Mouse (Mus musculus) embryonic facial prominence, embryonic 14.5 days (tissue): ENCODE results near the gene Mogs. TPM values are rescaled to one million over a fixed set of nuclear protein-coding genes. Genes with fewer than 3 reads are reported as not detected.

ENCODE experiments used
- ATAC-seq: fragments of 200-750 bp; cut with Nextera tagmentation; 2 replicates; pipeline ENCODE4 v1.8.0; 2017; ENCODE audit warnings: low read depth, moderate number of reproducible peaks, moderate TSS enrichment
- DNase-seq: peaks from one replicate; pipeline ENCODE4 v3.0.0-alpha.2; 2015; ENCODE audit warnings: low spot score
- H3K27ac ChIP-seq: fragments of 300-500 bp; sonication (generic); replicated peaks from 2 replicates; pipeline ENCODE4 v1.5.1; 2014; ENCODE audit warnings: low read depth, mild to moderate bottlenecking, low read length, moderate library complexity
- H3K27me3 ChIP-seq: fragments of 300-500 bp; sonication (generic); replicated peaks from 2 replicates; pipeline ENCODE4 v1.6.1; 2014; ENCODE audit warnings: low read length; ENCODE audit not compliant: control insufficient read depth, insufficient read depth
- H3K36me3 ChIP-seq: fragments of 300-500 bp; sonication (generic); 2 replicates; pipeline ENCODE4 v1.6.1; 2014; ENCODE audit warnings: low read length, mixed read lengths; ENCODE audit not compliant: control insufficient read depth, insufficient read depth
- H3K4me1 ChIP-seq: fragments of 300-500 bp; sonication (generic); 2 replicates; pipeline ENCODE4 v1.6.1; 2014; ENCODE audit warnings: antibody characterized with exemption, low read length; ENCODE audit not compliant: control insufficient read depth, insufficient read depth
- H3K4me2 ChIP-seq: fragments of 300-500 bp; sonication (generic); 2 replicates; pipeline ENCODE4 v1.6.1; 2014; ENCODE audit warnings: low read depth, mild to moderate bottlenecking, low read length, moderate library complexity, mixed read lengths
- H3K4me3 ChIP-seq: fragments of 300-500 bp; sonication (generic); 2 replicates; pipeline ENCODE4 v1.5.1; 2014; ENCODE audit warnings: low read depth, mild to moderate bottlenecking, low read length
- H3K9ac ChIP-seq: fragments of 300-500 bp; sonication (generic); 2 replicates; pipeline ENCODE4 v1.6.1; 2014; ENCODE audit warnings: low read depth, mild to moderate bottlenecking, low read length, moderate library complexity, mixed read lengths
- H3K9me3 ChIP-seq: fragments of 300-500 bp; sonication (generic); 2 replicates; pipeline ENCODE4 v1.6.1; 2016; ENCODE audit warnings: low read length; ENCODE audit not compliant: control insufficient read depth
- WGBS: fragments of 180-500 bp; shearing (Covaris S2); extraction: QIAGEN DNeasy Blood & Tissue Kit; methylation state at CpG from one replicate; pipeline ENCODE4 v1.1.7; 2014; 5-methylcytosine and 5-hydroxymethylcytosine counted together
- polyA plus RNA-seq: library from polyadenylated mRNA; unstranded; fragments of >200 nt; fragmentation: Nextera tagmentation; extraction: Ambion mirVana; gene quantifications from 2 replicates; pipeline ENCODE4 v1.2.1, GENCODE M21; 2014

Gene Mogs
- polyA plus RNA-seq, 1 experiment from 2014 or later = 49.3 TPM

- Histone ChIP-seq H3K9me3 (no peaks in the 10 kb centered on the region), H3K27ac (no peak overlapping the region), H3K4me1 (peaks cover 12% of the 10 kb centered on the region), H3K9ac (no peak overlapping the region), H3K4me2 (no peak overlapping the region), H3K36me3 (0 out of 2 replicates have a peak, but pooled peaks cover 3% of the 10 kb centered on the region), H3K4me3 (no peak overlapping the region), H3K27me3 (0 out of 2 replicates have a peak, but pooled peaks cover 5% of the 10 kb centered on the region)
- DNase-seq = no peak
- ATAC-seq = no peak
- WGBS = 67% methylated on average over 4 of the region's 4 CpGs
Observed at GRCm38 (mm10) chr6:83104158-83104557, 11.1 kb upstream of the Mogs start.

DNA sequence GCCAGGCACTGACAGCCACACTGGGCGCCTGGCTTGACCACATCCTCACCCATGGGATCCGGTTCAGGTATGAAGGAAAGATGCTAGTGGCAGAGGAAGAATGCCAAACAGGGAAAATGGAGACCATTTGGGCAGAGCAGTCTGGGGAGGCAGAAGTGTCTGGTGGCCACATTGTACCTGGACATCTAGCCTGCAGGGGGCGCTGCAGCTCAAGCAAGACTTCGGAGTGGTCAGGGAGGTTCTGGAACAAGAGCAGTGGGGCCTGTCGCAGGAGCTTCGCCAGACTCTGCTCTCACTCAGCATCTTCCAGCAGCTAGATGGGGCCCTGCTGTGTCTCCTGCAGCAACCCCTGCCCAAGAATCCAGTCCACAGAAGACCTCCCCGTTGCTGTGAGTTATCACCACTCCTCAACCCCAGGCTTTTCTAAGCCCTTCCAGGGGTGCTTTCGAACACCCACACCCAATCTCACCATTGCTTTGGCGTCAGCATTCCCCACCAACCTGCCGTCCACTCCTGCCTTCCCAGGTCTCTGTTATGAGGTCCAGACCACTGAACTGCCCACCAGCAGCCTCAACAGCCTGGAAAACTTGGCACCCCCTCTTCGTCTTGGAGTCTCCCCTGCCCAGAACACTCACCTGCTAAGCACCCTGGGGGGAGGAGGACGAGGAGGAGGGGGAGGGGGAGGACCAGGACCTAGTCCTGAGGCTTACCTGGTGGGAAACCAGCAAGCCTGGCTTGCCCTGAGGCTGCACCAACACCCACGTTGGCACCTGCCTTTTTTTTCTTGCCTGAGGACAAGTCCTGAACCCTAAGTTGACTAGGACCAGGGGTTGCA is 7.5 kb upstream of the Mogs start:
- Histone ChIP-seq H3K4me2 (peak overlapping the region; percentile 90), H3K36me3 (peaks cover 7% of the 10 kb centered on the region; the same call in 1 of the 2 replicates), H3K9ac (peak overlapping the region; percentile 86), H3K27me3 (no peaks in the 10 kb centered on the region), H3K27ac (peak overlapping the region; percentile 67; the same call in 1 of the 2 replicates), H3K4me1 (peaks cover 16% of the 10 kb centered on the region), H3K9me3 (no peaks in the 10 kb centered on the region), H3K4me3 (peak overlapping the region; percentile 91)
- peak; percentile 48 for ATAC-seq
- DNase-seq = peak; percentile 75
- 35% methylated on average over 12 of the region's 13 CpGs for WGBS

- Histone ChIP-seq H3K9ac (peak within 1 kb of the TSS; percentile 86), H3K4me1 (peaks cover 13% of the 10 kb centered on the region), H3K27ac (peak within 1 kb of the TSS; percentile 67), H3K4me2 (peak within 1 kb of the TSS; percentile 90), H3K9me3 (no peaks in the 10 kb centered on the region), H3K27me3 (no peaks in the 10 kb centered on the region), H3K36me3 (peaks cover 7% of the 10 kb centered on the region; the same call in 1 of the 2 replicates), H3K4me3 (peak within 1 kb of the TSS; percentile 91)
- ATAC-seq (peak; percentile 92), DNase-seq (peak; percentile 84)
- 0% methylated on average over 65 of the region's 76 CpGs for WGBS
Observed at GRCm38 (mm10) chr6:83108762-83109668, 6.3 kb upstream of the Mogs start, which contains the start of gene Mrpl53. Mrpl53 (plus strand) TSS chr6:83109040.

DNA sequence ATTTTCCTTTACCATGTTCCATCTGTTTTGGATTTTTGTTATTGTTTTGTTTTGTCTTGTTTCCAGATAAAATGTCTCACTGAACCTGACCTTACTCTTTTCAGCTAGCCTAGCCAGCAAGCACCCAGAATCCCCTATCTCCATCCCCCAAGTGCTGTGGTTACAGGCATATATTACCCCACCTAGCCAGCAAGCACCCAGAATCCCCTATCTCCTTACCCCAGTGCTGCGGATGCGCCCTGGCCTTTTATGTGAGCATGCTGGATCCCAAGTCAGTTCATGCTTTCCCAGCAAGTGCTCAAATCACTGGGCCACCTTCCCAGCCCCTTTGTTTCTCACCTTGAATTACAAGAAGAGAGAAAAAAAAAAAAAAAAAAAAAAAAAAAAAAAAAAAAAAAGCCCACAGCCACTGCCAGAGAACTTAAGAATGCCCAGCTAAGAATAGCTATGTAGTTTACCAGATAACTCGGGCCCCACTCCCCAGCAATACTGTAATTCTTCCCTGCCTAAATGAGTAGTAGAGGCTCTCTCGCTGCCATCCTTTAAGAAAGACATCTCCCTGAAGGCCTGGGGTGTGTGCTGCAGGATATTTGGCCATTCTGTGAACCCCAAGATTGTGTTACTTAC is 3.7 kb upstream of the Mogs start:
- no peak for ATAC-seq
- Histone ChIP-seq H3K27me3 (no peaks in the 10 kb centered on the region), H3K27ac (no peak overlapping the region), H3K9ac (no peak overlapping the region), H3K36me3 (peaks cover 4% of the 10 kb centered on the region; the same call in 1 of the 2 replicates), H3K4me1 (peaks cover 19% of the 10 kb centered on the region), H3K4me2 (no peak overlapping the region), H3K4me3 (no peak overlapping the region), H3K9me3 (no peaks in the 10 kb centered on the region)
- no peak for DNase-seq
- 88% methylated on average over 4 of the region's 4 CpGs for WGBS

- peak overlapping the region; percentile 60 for H3K4me3 ChIP-seq
- H3K4me1 ChIP-seq = peaks cover 19% of the 10 kb centered on the region
- no peaks in the 10 kb centered on the region for H3K27me3 ChIP-seq
- peaks cover 30% of the 10 kb centered on the region for H3K36me3 ChIP-seq
- ATAC-seq (peak; percentile 66), DNase-seq (no peak)
- H3K4me2 ChIP-seq = peak overlapping the region; percentile 74
- H3K9me3 ChIP-seq = no peaks in the 10 kb centered on the region
- H3K27ac ChIP-seq = peak overlapping the region; percentile 77
- WGBS = 1% methylated on average over 19 of the region's 48 CpGs
- H3K9ac ChIP-seq = peak overlapping the region; percentile 85
Observed at GRCm38 (mm10) chr6:83115682-83116372, 531 bp downstream of the Mogs start.

GRCm38 (mm10) chr6:83116373-83117164 is 1.3 kb downstream of the Mogs start:
- peak overlapping the region; percentile 60 for H3K4me3 ChIP-seq
- H3K4me2 ChIP-seq = peak overlapping the region; percentile 74
- 0 out of 2 replicates have a peak overlapping the region, but pooled peaks have one; percentile 77 for H3K27ac ChIP-seq
- H3K9ac ChIP-seq = peak overlapping the region; percentile 85
- no peaks in the 10 kb centered on the region for H3K27me3 ChIP-seq
- no peaks in the 10 kb centered on the region for H3K9me3 ChIP-seq
- DNase-seq = no peak
- no peak for ATAC-seq
- peaks cover 27% of the 10 kb centered on the region for H3K36me3 ChIP-seq
- peaks cover 19% of the 10 kb centered on the region for H3K4me1 ChIP-seq
- WGBS = 73% methylated on average over 11 of the region's 11 CpGs

- 79% methylated on average over 4 of the region's 4 CpGs for WGBS
- H3K9me3 ChIP-seq = no peaks in the 10 kb centered on the region
- H3K4me3 ChIP-seq = no peak overlapping the region; the same call in 1 of the 2 replicates
- no peak overlapping the region for H3K4me2 ChIP-seq
- H3K9ac ChIP-seq = no peak overlapping the region
- H3K36me3 ChIP-seq = peaks cover 27% of the 10 kb centered on the region
- DNase-seq (no peak), ATAC-seq (no peak)
- peaks cover 19% of the 10 kb centered on the region for H3K4me1 ChIP-seq
- H3K27me3 ChIP-seq = no peaks in the 10 kb centered on the region
- H3K27ac ChIP-seq = no peak overlapping the region
Observed at GRCm38 (mm10) chr6:83117165-83117438, 1.8 kb downstream of the Mogs start.
